Mouse (Mus musculus) embryonic fibroblast, embryonic 13.5 days (primary cell): ENCODE measurements around the gene Olfml2a.

Experiments
- CTCF ChIP-seq: IDR thresholded peaks from 2 replicates; pipeline ENCODE4 v1.5.1; 2011; ENCODE audit warnings: mild to moderate bottlenecking, control low read depth, low read length, moderate library complexity, borderline replicate concordance; ENCODE audit not compliant: insufficient read depth
- POLR2A ChIP-seq: IDR thresholded peaks from 2 replicates; pipeline ENCODE4 v1.6.1; 2011; ENCODE audit warnings: low read depth, mild to moderate bottlenecking, control low read depth, low read length, moderate library complexity

GRCm38 (mm10) chr2:38902866-38903265 is 28.9 kb upstream of the Olfml2a start:
- no peak for TF ChIP-seq POLR2A
- TF ChIP-seq CTCF, result no peak
